Mouse (Mus musculus): ENCODE data around the gene Wnt10a. TPM values are rescaled to one million over a fixed set of nuclear protein-coding genes. Genes with fewer than 3 reads are reported as not detected.
"Not testable (repeated sequence)": the region's sequence is repeated elsewhere in the genome, so short reads cannot be mapped to it uniquely, and the experiment has no call there.

Gene Wnt10a
- polyA plus RNA-seq, 1 experiment from 2014 or later: 1.6 TPM

GRCm38 (mm10) chr1:74809007-74809406 is 17.7 kb downstream of the Wnt10a start:
- no peak for ATAC-seq (replicated peaks; ENCODE audit: insufficient number of reproducible peaks, low FRiP score, low TSS enrichment, low read depth)
- Histone ChIP-seq H3K4me2 (ENCODE audit: low read depth, low read length) (no peak overlapping the region), H3K27me3 (ENCODE audit: control insufficient read depth, insufficient read depth, low read length) (peaks cover 45% of the 10 kb centered on the region), H3K27ac (replicated peaks; ENCODE audit: low read depth, low read length) (no peak overlapping the region), H3K36me3 (replicated peaks; ENCODE audit: control insufficient read depth, insufficient read depth, low read depth, low read length) (no peaks in the 10 kb centered on the region), H3K9ac (replicated peaks; ENCODE audit: low read length) (no peak overlapping the region), H3K4me3 (ENCODE audit: low read depth, low read length) (no peak overlapping the region), H3K4me1 (ENCODE audit: control insufficient read depth, insufficient read depth, low read length) (peaks cover 14% of the 10 kb centered on the region), H3K9me3 (replicated peaks; ENCODE audit: control insufficient read depth, low read length) (no peaks in the 10 kb centered on the region)
- no peak for DNase-seq (ENCODE audit: low spot score)
- 59% methylated on average over 10 of the region's 10 CpGs for WGBS

DNA sequence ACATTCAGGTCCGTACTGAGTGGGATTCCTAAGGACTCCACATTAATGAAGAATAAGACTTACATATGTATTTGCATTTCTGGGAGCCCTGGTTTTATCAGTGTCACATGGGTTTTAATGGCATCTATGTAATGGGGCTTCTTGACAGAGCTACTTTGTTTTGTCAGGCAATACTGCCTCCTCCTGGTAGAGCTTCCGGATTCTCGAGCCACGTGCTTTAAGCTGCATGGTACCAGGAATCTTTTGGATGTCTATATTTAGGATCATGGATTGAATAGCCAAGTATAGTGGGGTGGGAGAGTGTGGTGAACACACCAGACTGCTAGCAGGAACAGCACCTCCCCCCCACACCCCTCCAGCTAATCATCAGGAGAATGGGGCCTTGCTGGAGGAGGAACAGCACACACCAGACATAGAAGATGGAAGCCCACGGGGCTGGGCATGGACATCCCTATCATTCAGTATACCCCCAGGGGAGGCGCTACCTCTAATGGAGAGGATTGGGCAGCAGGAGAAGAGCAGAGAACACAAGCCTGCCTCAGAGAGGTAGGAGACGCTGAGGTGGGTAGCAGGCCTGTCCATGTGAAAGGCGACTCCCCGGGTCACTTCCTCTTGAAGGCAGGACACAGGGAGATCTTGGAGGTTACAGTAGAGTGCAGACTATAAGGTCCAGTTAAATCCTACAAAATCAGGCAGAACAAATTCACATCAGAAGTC is 23.8 kb downstream of the Wnt10a start:
- no peak overlapping the region for H3K9ac ChIP-seq (replicated peaks; ENCODE audit: low read length)
- 81% methylated on average over 9 of the region's 9 CpGs for WGBS
- no peak for DNase-seq (ENCODE audit: low spot score)

DNA sequence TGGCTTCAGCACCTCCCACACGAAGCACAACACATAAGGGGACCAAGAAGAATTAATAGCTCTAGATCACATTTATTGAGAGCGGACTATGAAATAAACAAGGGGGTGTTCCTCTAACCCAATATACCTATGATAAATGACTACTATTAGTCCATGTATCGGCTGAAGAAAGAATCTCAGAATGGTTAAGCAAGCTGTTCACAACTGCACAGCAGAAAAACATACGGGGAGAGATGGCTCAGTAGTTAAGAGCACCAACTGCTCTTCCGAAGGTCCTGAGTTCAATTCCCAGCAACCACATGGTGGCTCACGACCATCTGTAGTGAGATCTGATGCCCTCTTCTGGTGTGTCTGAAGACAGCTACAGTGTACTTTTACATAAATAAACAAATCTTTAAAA is 24.6 kb downstream of the Wnt10a start:
- H3K27ac ChIP-seq (replicated peaks; ENCODE audit: low read depth, low read length); H3K4me2 ChIP-seq (ENCODE audit: low read depth, low read length); H3K9ac ChIP-seq (replicated peaks; ENCODE audit: low read length); DNase-seq (ENCODE audit: low spot score); H3K9me3 ChIP-seq (replicated peaks; ENCODE audit: control insufficient read depth, low read length); H3K36me3 ChIP-seq (replicated peaks; ENCODE audit: control insufficient read depth, insufficient read depth, low read depth, low read length); ATAC-seq (replicated peaks; ENCODE audit: insufficient number of reproducible peaks, low FRiP score, low TSS enrichment, low read depth); H3K4me3 ChIP-seq (ENCODE audit: low read depth, low read length); H3K27me3 ChIP-seq (ENCODE audit: control insufficient read depth, insufficient read depth, low read length); H3K4me1 ChIP-seq (ENCODE audit: control insufficient read depth, insufficient read depth, low read length): not testable (repeated sequence)
- WGBS: 93% methylated on average over 6 of the region's 6 CpGs

More for the DNA sequence above, 23.8 kb downstream of the Wnt10a start:
- no peak for ATAC-seq (replicated peaks; ENCODE audit: insufficient number of reproducible peaks, low FRiP score, low TSS enrichment, low read depth)
- Histone ChIP-seq H3K27ac (replicated peaks; ENCODE audit: low read depth, low read length) (no peak overlapping the region), H3K4me2 (ENCODE audit: low read depth, low read length) (no peak overlapping the region), H3K36me3 (replicated peaks; ENCODE audit: control insufficient read depth, insufficient read depth, low read depth, low read length) (no peaks in the 10 kb centered on the region), H3K4me1 (ENCODE audit: control insufficient read depth, insufficient read depth, low read length) (no peaks in the 10 kb centered on the region), H3K9me3 (replicated peaks; ENCODE audit: control insufficient read depth, low read length) (no peaks in the 10 kb centered on the region), H3K4me3 (ENCODE audit: low read depth, low read length) (no peak overlapping the region), H3K27me3 (ENCODE audit: control insufficient read depth, insufficient read depth, low read length) (no peaks in the 10 kb centered on the region)

- H3K4me1 ChIP-seq (ENCODE audit: control insufficient read depth, insufficient read depth, low read length): no peaks in the 10 kb centered on the region
- H3K4me2 ChIP-seq (ENCODE audit: low read depth, low read length): peak overlapping the region; percentile 63
- peak overlapping the region; percentile 60 for H3K4me3 ChIP-seq (ENCODE audit: low read depth, low read length)
- H3K9me3 ChIP-seq (replicated peaks; ENCODE audit: control insufficient read depth, low read length): no peaks in the 10 kb centered on the region
- H3K27me3 ChIP-seq (ENCODE audit: control insufficient read depth, insufficient read depth, low read length): no peaks in the 10 kb centered on the region
- DNase-seq (ENCODE audit: low spot score) (peak; percentile 94), ATAC-seq (replicated peaks; ENCODE audit: insufficient number of reproducible peaks, low FRiP score, low TSS enrichment, low read depth) (peak; percentile 82)
- H3K36me3 ChIP-seq (replicated peaks; ENCODE audit: control insufficient read depth, insufficient read depth, low read depth, low read length): no peaks in the 10 kb centered on the region
- 6% methylated on average over 38 of the region's 38 CpGs for WGBS
- peak overlapping the region; percentile 80 for H3K9ac ChIP-seq (replicated peaks; ENCODE audit: low read length)
- peak overlapping the region; percentile 49 for H3K27ac ChIP-seq (replicated peaks; ENCODE audit: low read depth, low read length)
Measured at GRCm38 (mm10) chr1:74816612-74817199, 25.4 kb downstream of the Wnt10a start.

DNA sequence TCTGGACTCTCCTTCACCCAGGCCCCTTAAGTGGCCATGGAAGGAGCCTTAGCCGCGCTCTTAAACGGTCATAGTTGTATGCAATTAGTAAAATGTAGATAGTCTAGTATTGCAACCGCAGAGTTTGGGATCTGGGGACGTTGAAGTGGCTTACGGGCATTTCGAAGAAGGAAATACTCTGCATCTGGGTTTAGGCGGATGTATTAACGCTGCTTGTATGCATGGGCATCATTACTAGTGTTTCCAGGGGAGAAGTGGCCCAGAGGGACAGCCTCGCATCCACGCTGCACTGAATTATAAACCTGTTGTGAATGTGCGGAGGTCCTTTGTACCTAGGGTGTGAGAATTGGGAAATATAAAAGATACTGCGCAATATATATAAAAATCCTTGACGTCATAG is 25.9 kb downstream of the Wnt10a start:
- Histone ChIP-seq H3K27ac (replicated peaks; ENCODE audit: low read depth, low read length) (peak overlapping the region; percentile 49), H3K9me3 (replicated peaks; ENCODE audit: control insufficient read depth, low read length) (no peaks in the 10 kb centered on the region), H3K4me2 (ENCODE audit: low read depth, low read length) (peak overlapping the region; percentile 63), H3K4me3 (ENCODE audit: low read depth, low read length) (peak overlapping the region; percentile 60), H3K36me3 (replicated peaks; ENCODE audit: control insufficient read depth, insufficient read depth, low read depth, low read length) (no peaks in the 10 kb centered on the region), H3K4me1 (ENCODE audit: control insufficient read depth, insufficient read depth, low read length) (no peaks in the 10 kb centered on the region), H3K27me3 (ENCODE audit: control insufficient read depth, insufficient read depth, low read length) (no peaks in the 10 kb centered on the region), H3K9ac (replicated peaks; ENCODE audit: low read length) (peak overlapping the region; percentile 80)
- no peak for ATAC-seq (replicated peaks; ENCODE audit: insufficient number of reproducible peaks, low FRiP score, low TSS enrichment, low read depth)
- 16% methylated on average over 14 of the region's 14 CpGs for WGBS
- DNase-seq (ENCODE audit: low spot score): no peak

DNA sequence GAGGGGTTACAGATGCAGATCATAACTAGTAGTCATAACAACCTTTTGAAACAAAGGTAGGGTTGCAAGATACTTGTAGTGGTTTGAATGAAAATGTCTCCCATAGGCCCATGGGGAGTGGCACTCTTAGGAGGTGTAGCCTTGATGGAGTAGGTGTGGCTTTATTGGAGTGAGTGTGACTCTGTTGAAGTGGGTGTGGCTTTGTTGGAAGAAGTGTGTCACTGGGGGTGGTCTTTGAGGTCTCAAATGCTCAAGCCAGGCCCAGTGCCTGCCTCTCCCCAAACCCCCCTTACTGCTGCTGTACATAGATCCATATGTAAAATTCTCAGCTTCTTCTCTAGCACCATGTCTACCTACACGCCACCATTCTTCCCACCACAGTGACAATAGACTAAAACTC is 27.2 kb downstream of the Wnt10a start:
- DNase-seq (ENCODE audit: low spot score) (no peak), ATAC-seq (replicated peaks; ENCODE audit: insufficient number of reproducible peaks, low FRiP score, low TSS enrichment, low read depth) (no peak)
- Histone ChIP-seq H3K4me1 (ENCODE audit: control insufficient read depth, insufficient read depth, low read length) (no peaks in the 10 kb centered on the region), H3K9ac (replicated peaks; ENCODE audit: low read length) (no peak overlapping the region), H3K27ac (replicated peaks; ENCODE audit: low read depth, low read length) (no peak overlapping the region), H3K27me3 (ENCODE audit: control insufficient read depth, insufficient read depth, low read length) (no peaks in the 10 kb centered on the region), H3K36me3 (replicated peaks; ENCODE audit: control insufficient read depth, insufficient read depth, low read depth, low read length) (no peaks in the 10 kb centered on the region), H3K4me3 (ENCODE audit: low read depth, low read length) (no peak overlapping the region), H3K4me2 (ENCODE audit: low read depth, low read length) (no peak overlapping the region), H3K9me3 (replicated peaks; ENCODE audit: control insufficient read depth, low read length) (no peaks in the 10 kb centered on the region)
- 88% methylated on average over 1 of the region's 1 CpGs for WGBS

- not testable (repeated sequence) for H3K4me2 ChIP-seq (ENCODE audit: low read depth, low read length); H3K4me3 ChIP-seq (ENCODE audit: low read depth, low read length); ATAC-seq (replicated peaks; ENCODE audit: insufficient number of reproducible peaks, low FRiP score, low TSS enrichment, low read depth); H3K27me3 ChIP-seq (ENCODE audit: control insufficient read depth, insufficient read depth, low read length); H3K9ac ChIP-seq (replicated peaks; ENCODE audit: low read length); H3K27ac ChIP-seq (replicated peaks; ENCODE audit: low read depth, low read length); H3K4me1 ChIP-seq (ENCODE audit: control insufficient read depth, insufficient read depth, low read length); H3K36me3 ChIP-seq (replicated peaks; ENCODE audit: control insufficient read depth, insufficient read depth, low read depth, low read length); DNase-seq (ENCODE audit: low spot score); H3K9me3 ChIP-seq (replicated peaks; ENCODE audit: control insufficient read depth, low read length)
- WGBS: 90% methylated on average over 4 of the region's 4 CpGs
Measured at GRCm38 (mm10) chr1:74823598-74823997, 32.3 kb downstream of the Wnt10a start.

DNA sequence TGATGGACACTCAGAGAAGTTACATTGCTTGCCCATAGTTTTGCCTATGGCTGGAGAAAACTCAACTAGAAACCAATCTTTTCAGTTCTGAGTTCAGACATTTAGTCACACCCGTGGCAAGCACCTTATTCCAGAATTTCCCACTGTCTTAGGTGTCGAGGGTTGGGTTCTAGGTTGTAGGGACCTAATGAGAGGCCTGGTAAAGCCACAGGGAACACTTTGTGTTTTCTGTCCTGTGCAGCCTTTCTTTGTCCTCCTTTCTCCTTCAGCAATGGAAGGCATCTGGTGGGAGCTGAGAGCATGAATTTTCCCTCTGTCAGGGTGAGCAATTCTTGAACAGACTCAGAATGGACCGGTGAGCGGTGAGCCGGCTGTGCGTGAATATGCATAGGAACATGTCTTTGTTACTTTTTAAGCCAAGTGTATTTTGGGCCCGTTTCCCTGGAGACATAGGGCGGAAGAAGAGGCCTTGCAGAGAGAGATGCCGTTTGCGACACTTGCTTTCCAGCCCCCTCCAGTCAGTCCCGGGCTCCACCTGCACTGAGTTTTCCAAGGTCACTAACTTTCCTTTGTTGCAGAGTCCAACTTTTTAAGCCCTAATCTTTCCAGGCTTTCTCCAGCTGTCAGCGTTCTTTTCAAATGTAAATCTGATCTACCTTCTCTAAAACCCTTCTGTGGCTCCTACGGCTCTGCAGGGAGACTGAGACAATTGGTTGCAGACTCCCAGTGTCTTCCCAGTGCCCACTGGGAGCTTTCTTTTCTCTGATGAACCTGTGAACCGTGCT is 33.4 kb downstream of the Wnt10a start:
- 21% methylated on average over 14 of the region's 14 CpGs for WGBS
- ATAC-seq (replicated peaks; ENCODE audit: insufficient number of reproducible peaks, low FRiP score, low TSS enrichment, low read depth): no peak
- Histone ChIP-seq H3K27me3 (ENCODE audit: control insufficient read depth, insufficient read depth, low read length) (no peaks in the 10 kb centered on the region), H3K4me1 (ENCODE audit: control insufficient read depth, insufficient read depth, low read length) (no peaks in the 10 kb centered on the region), H3K4me2 (ENCODE audit: low read depth, low read length) (no peak overlapping the region), H3K4me3 (ENCODE audit: low read depth, low read length) (no peak overlapping the region), H3K9ac (replicated peaks; ENCODE audit: low read length) (no peak overlapping the region), H3K36me3 (replicated peaks; ENCODE audit: control insufficient read depth, insufficient read depth, low read depth, low read length) (no peaks in the 10 kb centered on the region), H3K9me3 (replicated peaks; ENCODE audit: control insufficient read depth, low read length) (no peaks in the 10 kb centered on the region), H3K27ac (replicated peaks; ENCODE audit: low read depth, low read length) (no peak overlapping the region)
- peak; percentile 47 for DNase-seq (ENCODE audit: low spot score)
